Mouse (Mus musculus) liver, adult 2 months (tissue): ENCODE data around the gene Gm45140. TPM values are rescaled to one million over a fixed set of nuclear protein-coding genes. Genes with fewer than 3 reads are reported as not detected.

Experiments
- DNase-seq: peaks from one replicate; pipeline ENCODE4 v3.0.0-alpha.2; 2011; ENCODE audit warnings: low read depth, low spot score; ENCODE audit errors: extremely low read depth
- H3K27ac ChIP-seq: fragments of 200-500 bp; replicated peaks from 2 replicates; pipeline ENCODE4 v1.5.1; 2012; ENCODE audit warnings: low read depth, mild to moderate bottlenecking, control low read depth, inconsistent platforms, low read length; ENCODE audit not compliant: insufficient read depth
- H3K27me3 ChIP-seq: fragments of 200-500 bp; 2 replicates; pipeline ENCODE4 v1.6.1; 2012; ENCODE audit warnings: mild to moderate bottlenecking, moderate library complexity, low read length, inconsistent platforms; ENCODE audit not compliant: control insufficient read depth, insufficient read depth
- H3K36me3 ChIP-seq: fragments of 200-500 bp; 2 replicates; pipeline ENCODE4 v1.6.1; 2012; ENCODE audit warnings: low read length, inconsistent platforms; ENCODE audit not compliant: control insufficient read depth, insufficient read depth
- H3K4me1 ChIP-seq: fragments of 200-500 bp; 2 replicates; pipeline ENCODE4 v1.6.1; 2011; ENCODE audit warnings: low read length; ENCODE audit not compliant: control insufficient read depth, insufficient read depth
- H3K4me3 ChIP-seq: fragments of 200-500 bp; 2 replicates; pipeline ENCODE4 v1.5.1; 2011; ENCODE audit warnings: low read depth, mild to moderate bottlenecking, control low read depth, low read length, moderate library complexity; ENCODE audit not compliant: insufficient read depth
- H3K79me2 ChIP-seq: fragments of 200-500 bp; 2 replicates; pipeline ENCODE4 v1.6.1; 2012; ENCODE audit warnings: inconsistent platforms, mild to moderate bottlenecking, low read length, moderate library complexity; ENCODE audit not compliant: control insufficient read depth, insufficient read depth
- H3K9ac ChIP-seq: fragments of 200-500 bp; 2 replicates; pipeline ENCODE4 v1.6.1; 2012; ENCODE audit warnings: low read depth, mild to moderate bottlenecking, control low read depth, inconsistent platforms, low read length
- CTCF ChIP-seq: fragments of 200-500 bp; IDR thresholded peaks from 2 replicates; pipeline ENCODE4 v1.5.1; 2011; ENCODE audit warnings: low read depth, low read length, control low read depth
- POLR2A ChIP-seq: fragments of 200-500 bp; IDR thresholded peaks from 2 replicates; pipeline ENCODE4 v1.6.1; 2011; ENCODE audit warnings: low read length, control low read depth; ENCODE audit not compliant: insufficient read depth; ENCODE audit errors: extremely low read depth
- WGBS: fragments of 180-500 bp; shearing (Covaris S2); methylation state at CpG from one replicate; pipeline ENCODE4 v1.1.7; 2018; 5-methylcytosine and 5-hydroxymethylcytosine counted together
- polyA plus RNA-seq: library from polyadenylated mRNA; depleted of rRNA; stranded (reverse); fragments of >200 nt; gene quantifications from 2 replicates; pipeline ENCODE4 v1.2.3, GENCODE M21; 2012
- total RNA-seq: library from RNA; depleted of rRNA; stranded (reverse); fragments of >200 nt; gene quantifications from 2 replicates; pipeline ENCODE4 v1.2.3, GENCODE M21; 2014

Gm45140 gene
- total and polyA plus RNA-seq, 2 experiments = 0.98 to 1.0 TPM

GRCm38 (mm10) chr6:87850900-87851614, 15.5 kb upstream of the Gm45140 start, which contains the start of gene Cnbp:
TSS of gene Cnbp (minus strand) at chr6:87851106.
- H3K4me3 ChIP-seq = peak within 1 kb of the TSS; percentile 84
- H3K27me3 ChIP-seq = no peaks in the 10 kb centered on the region
- H3K4me1 ChIP-seq = peaks cover 13% of the 10 kb centered on the region
- H3K9ac ChIP-seq = peak within 1 kb of the TSS; percentile 96
- H3K36me3 ChIP-seq = peaks cover 9% of the 10 kb centered on the region
- DNase-seq = peak; percentile 80
- WGBS = under 1% methylated on average over 55 of the region's 55 CpGs
- peak within 1 kb of the TSS; percentile 95 for H3K27ac ChIP-seq
- TF ChIP-seq CTCF (no peak), POLR2A (peak; percentile 90)
- peaks cover 22% of the 10 kb centered on the region for H3K79me2 ChIP-seq

- peak; percentile 55 for DNase-seq
- Histone ChIP-seq H3K27ac (peak overlapping the region; percentile 95), H3K9ac (peak overlapping the region; percentile 96), H3K27me3 (no peaks in the 10 kb centered on the region), H3K4me3 (peak overlapping the region; percentile 84), H3K36me3 (peaks cover 12% of the 10 kb centered on the region), H3K79me2 (peaks cover 25% of the 10 kb centered on the region), H3K4me1 (peaks cover 13% of the 10 kb centered on the region)
- under 1% methylated on average over 72 of the region's 73 CpGs for WGBS
- TF ChIP-seq CTCF = no peak
- no peak for TF ChIP-seq POLR2A
Measured at GRCm38 (mm10) chr6:87850155-87850899, 14.7 kb upstream of the Gm45140 start.

- 0% methylated on average over 8 of the region's 8 CpGs for WGBS
- peak; percentile 53 for DNase-seq
Measured at GRCm38 (mm10) chr6:87849780-87850154, 14.2 kb upstream of the Gm45140 start.

DNA sequence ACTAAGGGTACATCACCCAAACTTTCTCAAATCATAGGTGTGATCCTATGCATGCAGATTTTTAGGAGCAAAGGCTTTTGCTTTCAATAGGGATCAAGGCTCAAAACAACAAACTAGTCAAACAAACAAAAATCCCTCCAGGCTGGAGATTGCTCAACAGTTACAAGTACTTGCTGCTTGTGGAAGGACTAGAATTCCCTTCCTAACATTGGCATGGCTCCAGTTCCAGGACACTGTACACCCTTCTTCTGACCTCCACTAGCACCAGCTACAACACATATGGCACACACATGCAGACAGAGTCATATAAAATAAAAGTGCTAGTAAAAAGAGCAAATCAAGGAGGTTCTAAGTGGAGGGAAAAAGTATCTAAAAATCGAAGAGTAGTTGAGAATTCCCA, 11.2 kb upstream of the Gm45140 start:
- DNase-seq = peak; percentile 92

More at GRCm38 (mm10) chr6:87849780-87850154, 14.2 kb upstream of the Gm45140 start:
- Histone ChIP-seq H3K4me1 (peaks cover 13% of the 10 kb centered on the region), H3K27ac (peak overlapping the region; percentile 95), H3K36me3 (peaks cover 18% of the 10 kb centered on the region), H3K9ac (peak overlapping the region; percentile 96), H3K27me3 (no peaks in the 10 kb centered on the region), H3K79me2 (peaks cover 28% of the 10 kb centered on the region), H3K4me3 (peak overlapping the region; percentile 84)
- TF ChIP-seq POLR2A (no peak), CTCF (no peak)

DNA sequence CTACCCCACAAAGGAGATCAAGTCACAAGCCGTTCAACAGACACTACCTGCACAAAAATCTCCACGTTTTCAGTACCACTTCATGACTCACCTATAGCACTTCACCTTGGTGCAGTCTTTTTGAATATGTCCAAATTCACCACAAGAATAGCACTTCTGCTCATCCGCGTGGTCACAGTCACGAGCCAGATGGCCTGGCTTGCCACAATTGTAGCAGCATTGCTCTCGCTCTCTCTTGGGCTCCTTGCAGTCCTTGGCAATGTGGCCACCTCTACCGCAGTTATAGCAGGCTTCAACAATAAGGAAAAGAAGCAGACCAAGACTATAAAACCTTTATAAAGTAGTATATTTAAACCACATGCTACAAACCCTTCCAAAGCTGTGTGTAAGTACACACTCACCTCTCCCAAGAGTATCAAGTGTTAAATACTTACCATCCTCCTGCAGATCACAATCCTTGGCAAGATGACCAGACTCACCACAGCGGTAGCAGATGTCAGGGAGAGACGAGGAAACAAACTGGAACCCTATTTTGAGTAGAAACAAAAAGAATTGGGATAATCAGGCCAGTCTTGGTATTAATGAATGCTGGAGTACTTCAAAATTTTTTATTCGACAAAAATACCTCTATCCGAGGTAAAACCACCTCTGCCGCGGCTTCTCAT, 9.6 kb upstream of the Gm45140 start:
- 85% methylated on average over 13 of the region's 13 CpGs for WGBS
- Histone ChIP-seq H3K27ac (no peak overlapping the region), H3K79me2 (peaks cover 21% of the 10 kb centered on the region; the same call in 1 of the 2 replicates)

More for the DNA sequence above, 11.2 kb upstream of the Gm45140 start:
- no peak overlapping the region for H3K27ac ChIP-seq
- H3K27me3 ChIP-seq = no peaks in the 10 kb centered on the region
- peaks cover 28% of the 10 kb centered on the region for H3K79me2 ChIP-seq
- H3K9ac ChIP-seq = no peak overlapping the region
- H3K36me3 ChIP-seq = peaks cover 45% of the 10 kb centered on the region
- TF ChIP-seq POLR2A (no peak), CTCF (no peak)
- 34% methylated on average over 1 of the region's 1 CpGs for WGBS
- peaks cover 13% of the 10 kb centered on the region for H3K4me1 ChIP-seq
- no peak overlapping the region for H3K4me3 ChIP-seq

More for the DNA sequence above, 9.6 kb upstream of the Gm45140 start:
- Histone ChIP-seq H3K9ac (no peak overlapping the region), H3K27me3 (no peaks in the 10 kb centered on the region), H3K4me3 (no peak overlapping the region), H3K36me3 (peaks cover 50% of the 10 kb centered on the region), H3K4me1 (peaks cover 10% of the 10 kb centered on the region)
- TF ChIP-seq CTCF = no peak
- no peak for TF ChIP-seq POLR2A
- no peak for DNase-seq
